ENCODE assay signal across 8 mouse cellular contexts in the genomic region with DNA sequence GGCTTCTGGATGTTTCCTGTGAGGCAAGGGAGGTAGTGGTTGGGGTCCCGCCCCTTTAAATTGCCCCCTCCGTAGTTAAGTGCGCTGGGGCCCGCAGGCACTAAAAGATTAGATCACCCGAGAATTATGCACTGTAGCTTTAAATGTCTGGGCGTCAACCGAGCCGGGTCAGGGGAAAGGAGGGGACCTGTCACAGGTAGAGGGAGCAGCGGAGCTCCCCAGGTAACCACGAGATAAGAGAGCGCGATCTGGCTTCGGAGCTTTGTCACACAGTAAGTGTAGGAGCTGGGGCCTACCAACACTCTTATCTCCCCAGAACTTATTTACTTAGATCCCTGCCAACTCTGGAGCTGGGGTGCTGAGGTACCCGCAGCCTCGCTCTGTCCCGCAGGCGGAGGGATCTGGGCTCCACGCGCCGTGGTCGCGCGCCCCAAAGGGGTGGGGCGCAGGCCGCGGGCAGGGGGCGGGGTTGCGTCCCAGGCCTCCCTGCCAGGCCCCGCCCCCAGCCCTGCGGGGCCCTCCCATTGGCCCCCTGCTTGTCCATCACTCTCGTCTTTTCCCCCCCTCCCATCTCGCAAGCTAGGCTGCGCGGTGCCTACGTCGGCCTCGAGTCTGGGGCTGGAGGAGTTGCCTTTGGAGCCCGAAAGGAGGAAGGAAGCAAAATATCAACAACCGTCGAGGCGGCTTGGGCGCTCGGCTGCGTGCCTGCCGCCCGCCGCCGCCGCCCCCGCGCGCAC. TPM values are rescaled to one million over a fixed set of nuclear protein-coding genes. Genes with fewer than 3 reads are reported as not detected.
DNase-seq lines count a peak whose midpoint lies in the region; ATAC-seq lines count a peak whose summit lies in the region.

A gene (plus strand): TSS at position 586 of the 737 bp plus-strand sequence.

- no peaks in the 10 kb centered on the region for H3K9me3 ChIP-seq in intestine, embryonic 14.5 days (ENCODE audit: control insufficient read depth, low read length)

- no peaks in the 10 kb centered on the region for H3K27me3 ChIP-seq in intestine, embryonic 14.5 days (replicated peaks; ENCODE audit: control insufficient read depth, insufficient read depth, low read length)

- H3K4me2 ChIP-seq in intestine, embryonic 14.5 days (ENCODE audit: low read length), result peak within 1 kb of the TSS; percentile 97

- ATAC-seq in intestine, embryonic 14.5 days (replicated peaks; ENCODE audit: low FRiP score, low TSS enrichment, low read depth), result peak; percentile 84

- WGBS in intestine, embryonic 14.5 days, result under 1% methylated on average over 47 of the region's 52 CpGs

- H3K4me3 ChIP-seq in intestine, embryonic 14.5 days (ENCODE audit: low read depth, low read length), result peak within 1 kb of the TSS; percentile 87

- H3K9ac ChIP-seq in intestine, embryonic 14.5 days (ENCODE audit: low read length), result peak within 1 kb of the TSS; percentile 79

- intact Hi-C loops in left cerebral cortex, postnatal 14 days (cut with DNase I), result no loop called here

- H3K36me3 ChIP-seq in intestine, embryonic 14.5 days (ENCODE audit: control insufficient read depth, insufficient read depth, low read length), result no peaks in the 10 kb centered on the region

- peak; percentile 93 to 95 for DNase-seq in adrenal gland, adult 18-20 months (ENCODE audit: low spot score in 2 of 2)
- peak; percentile 99 for DNase-seq in embryo, embryonic 11 days
- DNase-seq in gastrocnemius, postnatal 25 days, result peak; percentile 97
- DNase-seq in intestine, embryonic 14.5 days (ENCODE audit: low spot score), result peak; percentile 93
- peak; percentile 94 to 97 for DNase-seq in left cerebral cortex, postnatal 14 days (ENCODE audit: low spot score in 2 of 2)
- DNase-seq in mesoderm, embryonic 11.5 days (ENCODE audit: low read depth, low spot score), result peak; percentile 98
- peak; percentile 93 to 95 for DNase-seq in right cerebral cortex, postnatal 36 days (ENCODE audit: low spot score in 2 of 2)
- DNase-seq in yolk sac, embryonic 10.5 days (ENCODE audit: low spot score), result peak; percentile 97

- H3K27ac ChIP-seq in intestine, embryonic 14.5 days (ENCODE audit: low read depth), result peak within 1 kb of the TSS; percentile 94

- peaks cover 66% of the 10 kb centered on the region for H3K4me1 ChIP-seq in intestine, embryonic 14.5 days (replicated peaks; ENCODE audit: control insufficient read depth, insufficient read depth, low read length)

RNA-seq across cellular contexts. Expression of the gene that starts here (rescaled TPM):
- 10 to 100 TPM; 83.3 to 90.7 TPM for total RNA-seq in adrenal gland, adult 18-20 months (2021)
- total RNA-seq in gastrocnemius, postnatal 25 days (2021), result 100 to 1,000 TPM; 156 to 164 TPM
- 23.4 and 23.8 TPM in 2 replicates for polyA plus RNA-seq in intestine, embryonic 14.5 days (2014; fragmentation: Nextera tagmentation; extraction: Ambion mirVana)
- total RNA-seq in left cerebral cortex, postnatal 14 days (2021), result 100 to 1,000 TPM; 196 to 201 TPM

Comparison
In these comparisons a context has a peak if more than half of its experiments do, and no peak if none do; other contexts are left out.
1. Peak in every context shown above with its lines: DNase-seq, ATAC-seq, H3K4me3 ChIP-seq and H3K27ac ChIP-seq.